Mouse (Mus musculus) adrenal gland, adult 8-10 months (tissue): ENCODE data around the gene Galnt18. TPM values are rescaled to one million over a fixed set of nuclear protein-coding genes. Genes with fewer than 3 reads are reported as not detected.

Source experiments
- DNase-seq: peaks from one replicate; pipeline ENCODE4 v3.0.0; 2022
- total RNA-seq, 4 experiments: library from RNA; stranded (reverse); gene quantifications; 2 replicates each; pipeline ENCODE4 v1.2.4; 2022

The Galnt18 gene
- total RNA-seq, 4 experiments from 2014 or later = 15.8 to 23.0 (median 20.3) TPM

- DNase-seq = no peak
Measured at GRCm38 (mm10) chr7:111770585-111770984, 9.2 kb downstream of the Galnt18 start.

GRCm38 (mm10) chr7:111766145-111766767, 13.5 kb downstream of the Galnt18 start:
- DNase-seq = no peak

DNA sequence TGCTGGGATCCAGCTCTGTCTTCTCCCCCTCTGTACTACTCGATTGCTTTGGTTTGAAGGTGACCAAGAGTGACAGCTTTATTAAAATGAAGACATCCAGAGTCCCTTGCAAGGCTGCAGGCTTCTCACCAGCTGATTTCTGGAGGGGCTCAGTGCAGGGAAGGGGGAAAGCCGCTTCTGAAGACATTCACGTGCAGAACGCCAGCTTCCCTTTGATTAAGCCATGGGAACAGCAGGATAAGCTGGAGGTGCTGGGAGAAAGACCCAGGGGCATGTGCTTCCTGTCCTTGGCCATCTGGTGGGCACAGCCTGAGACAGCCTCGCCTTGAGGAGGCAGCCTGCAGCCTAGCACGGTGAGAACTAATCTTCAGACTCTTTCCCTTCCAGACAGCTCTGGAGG, 17.0 kb downstream of the Galnt18 start:
- DNase-seq = no peak

GRCm38 (mm10) chr7:111748571-111749071, 31.2 kb downstream of the Galnt18 start:
- DNase-seq = no peak

DNA sequence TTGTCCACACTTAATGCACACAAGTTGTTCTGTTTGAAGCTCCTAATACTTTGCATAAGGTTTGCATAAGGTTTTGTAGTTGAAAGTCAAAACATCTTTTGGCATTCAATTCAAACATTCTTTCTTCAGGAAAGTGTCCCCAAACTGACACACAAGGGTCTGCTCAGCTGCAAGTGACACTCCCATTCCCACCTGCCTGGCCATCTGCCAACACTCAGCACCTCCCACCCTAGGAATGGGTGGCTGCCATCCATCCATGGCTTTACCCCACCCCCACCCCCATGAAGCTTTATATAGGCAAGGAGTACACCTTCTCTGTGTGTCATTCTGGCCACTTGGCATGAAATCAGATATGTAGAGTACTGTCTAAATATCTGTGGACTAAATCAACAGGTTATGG, 35.0 kb downstream of the Galnt18 start:
- no peak for DNase-seq

DNA sequence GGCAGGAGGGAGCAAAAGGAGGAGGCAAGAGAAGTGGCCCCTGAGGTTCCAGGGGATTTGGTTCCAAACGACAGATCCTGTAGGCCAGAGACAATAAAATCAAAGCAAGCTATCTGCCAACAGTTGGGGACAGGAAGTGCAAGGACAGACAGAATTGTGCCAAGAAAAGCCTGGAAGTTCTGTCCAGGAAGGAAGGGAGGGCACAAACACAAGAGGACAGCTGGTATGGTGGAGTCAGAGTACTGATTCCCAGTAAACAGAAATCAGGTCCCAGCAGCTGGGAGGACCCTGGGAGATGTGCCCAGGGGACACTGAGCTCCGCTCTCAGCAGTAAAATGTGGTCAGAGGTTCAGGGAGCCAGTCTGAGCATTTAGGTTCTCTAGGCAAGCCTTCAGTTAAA, 38.2 kb downstream of the Galnt18 start:
- peak; percentile 18 for DNase-seq

DNA sequence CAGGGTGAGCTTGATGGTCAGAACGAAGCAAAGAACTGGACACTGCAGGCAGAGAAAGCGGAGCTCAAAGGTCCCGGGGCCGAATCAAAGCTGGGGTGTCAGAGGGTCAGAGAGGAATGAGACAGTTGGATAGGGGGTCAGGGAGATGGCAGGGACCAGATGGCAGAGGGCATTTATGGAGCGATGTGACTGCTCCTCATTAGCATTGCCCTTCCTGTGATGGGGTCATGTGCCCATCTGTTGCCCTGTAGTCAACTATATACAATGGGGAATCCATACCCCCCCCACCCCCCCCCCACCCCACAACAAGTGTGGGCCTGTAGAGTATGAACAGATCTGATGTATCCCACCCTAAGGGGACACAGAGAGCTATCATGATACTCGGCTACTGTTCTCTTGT, 39.7 kb downstream of the Galnt18 start:
- no peak for DNase-seq

- DNase-seq = no peak
Measured at GRCm38 (mm10) chr7:111739371-111739765, 40.4 kb downstream of the Galnt18 start.

- peak; percentile 14 for DNase-seq
Measured at GRCm38 (mm10) chr7:111738456-111739370, 41.1 kb downstream of the Galnt18 start.

DNA sequence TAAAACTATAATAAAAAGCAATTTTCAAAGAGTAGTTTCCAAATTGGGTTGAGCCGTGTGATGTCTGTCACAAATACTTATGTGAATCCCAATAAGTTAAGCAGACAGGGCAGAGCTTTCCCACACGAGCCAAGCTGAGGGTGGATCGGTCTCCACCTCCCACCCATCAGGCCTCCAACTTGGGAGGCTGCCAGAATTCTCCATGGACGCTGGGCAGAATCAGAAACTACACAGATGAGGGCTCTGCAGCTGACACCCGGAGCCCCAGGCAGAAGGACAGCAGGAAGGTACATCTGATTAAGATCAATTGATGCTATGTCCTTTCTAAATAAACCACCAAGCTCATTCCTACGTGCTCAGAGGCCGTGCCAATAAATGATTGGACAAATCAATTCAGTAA, 42.4 kb downstream of the Galnt18 start:
- peak; percentile 16 for DNase-seq

GRCm38 (mm10) chr7:111736365-111736764, 43.4 kb downstream of the Galnt18 start:
- no peak for DNase-seq

- no peak for DNase-seq
Measured at GRCm38 (mm10) chr7:111730346-111731269, 49.2 kb downstream of the Galnt18 start.

- peak; percentile 53 for DNase-seq
Measured at GRCm38 (mm10) chr7:111726928-111727327, 52.8 kb downstream of the Galnt18 start.

GRCm38 (mm10) chr7:111724730-111725129, 55.0 kb downstream of the Galnt18 start:
- no peak for DNase-seq

- DNase-seq = no peak
Measured at GRCm38 (mm10) chr7:111724004-111724403, 55.8 kb downstream of the Galnt18 start.

GRCm38 (mm10) chr7:111721308-111721698, 58.5 kb downstream of the Galnt18 start:
- DNase-seq = no peak

- DNase-seq = no peak
Measured at GRCm38 (mm10) chr7:111720511-111721307, 59.1 kb downstream of the Galnt18 start.

GRCm38 (mm10) chr7:111718900-111719299, 60.9 kb downstream of the Galnt18 start:
- DNase-seq = no peak

- DNase-seq = no peak
Measured at GRCm38 (mm10) chr7:111714639-111715360, 65.0 kb downstream of the Galnt18 start.

DNA sequence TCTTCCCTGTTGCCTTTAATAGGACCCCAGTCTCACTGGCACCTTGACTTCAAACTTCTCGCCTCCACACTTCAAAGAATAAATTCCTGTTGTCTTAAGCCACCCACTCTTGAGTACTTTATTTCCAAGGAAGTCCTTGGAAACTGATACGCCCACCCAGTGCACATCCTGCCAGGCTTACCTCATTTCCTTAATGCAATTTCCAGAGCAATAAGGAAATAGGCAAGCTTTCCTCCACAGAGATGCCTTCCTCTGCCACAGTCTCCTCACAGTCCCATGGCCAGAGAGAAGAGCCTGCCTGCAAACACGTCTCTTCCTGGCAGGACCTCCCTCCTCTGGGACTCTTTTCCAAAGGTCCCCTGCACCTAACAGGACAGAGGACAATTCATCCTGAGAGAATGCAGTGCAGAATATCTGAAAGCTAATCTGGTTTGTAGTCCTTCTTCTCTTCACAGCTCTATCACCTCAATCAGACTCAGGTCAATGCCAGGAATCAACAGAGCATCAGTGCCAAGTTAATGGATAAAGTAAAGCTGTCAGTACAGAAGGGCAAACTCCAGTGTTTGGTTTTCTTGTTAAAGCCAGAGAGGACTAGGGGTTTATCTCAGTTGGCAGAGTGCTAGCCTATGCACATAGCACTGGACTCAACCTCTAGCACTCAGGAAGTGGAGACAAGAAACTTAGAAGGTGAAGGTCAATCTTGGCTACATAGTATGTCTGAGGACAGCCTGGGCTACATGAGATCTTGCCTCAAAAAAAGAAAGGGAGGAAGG, 65.8 kb downstream of the Galnt18 start:
- no peak for DNase-seq
